Mouse (Mus musculus) ES-Bruce4 (cell line): ENCODE measurements around the gene Gjb4. TPM values are rescaled to one million over a fixed set of nuclear protein-coding genes. Genes with fewer than 3 reads are reported as not detected.

ENCODE experiments used
- H3K27ac ChIP-seq: 2 replicates; pipeline ENCODE4 v1.5.1; 2012; ENCODE audit warnings: low read length, inconsistent platforms; ENCODE audit not compliant: insufficient read depth
- H3K27me3 ChIP-seq: 2 replicates; pipeline ENCODE4 v1.6.1; 2012; ENCODE audit warnings: mild to moderate bottlenecking, low read length, inconsistent platforms; ENCODE audit not compliant: control insufficient read depth, poor library complexity, insufficient read depth, severe bottlenecking
- H3K36me3 ChIP-seq: 2 replicates; pipeline ENCODE4 v1.6.1; 2012; ENCODE audit warnings: inconsistent platforms, mild to moderate bottlenecking, low read length, moderate library complexity; ENCODE audit not compliant: control insufficient read depth, poor library complexity, insufficient read depth, severe bottlenecking
- H3K4me1 ChIP-seq: one replicate; pipeline ENCODE4 v1.8.1; 2011; ENCODE audit warnings: low read length; ENCODE audit not compliant: control insufficient read depth, insufficient read depth
- H3K4me3 ChIP-seq: 2 replicates; pipeline ENCODE4 v1.5.1; 2011; ENCODE audit warnings: low read depth, mild to moderate bottlenecking, low read length
- H3K9ac ChIP-seq: 2 replicates; pipeline ENCODE4 v1.6.1; 2012; ENCODE audit warnings: low read depth, mild to moderate bottlenecking, inconsistent platforms; ENCODE audit not compliant: poor library complexity, severe bottlenecking
- H3K9me3 ChIP-seq: replicated peaks from 2 replicates; pipeline ENCODE4 v1.6.1; 2012; ENCODE audit warnings: mild to moderate bottlenecking, low read length, inconsistent platforms; ENCODE audit not compliant: control insufficient read depth, poor library complexity, insufficient read depth, severe bottlenecking
- CTCF ChIP-seq: IDR thresholded peaks from one replicate; pipeline ENCODE4 v1.8.1; 2011; ENCODE audit warnings: low read depth, low read length
- EP300 ChIP-seq: IDR thresholded peaks from 2 replicates; pipeline ENCODE4 v1.6.1; 2011; ENCODE audit warnings: low read depth, low read length; ENCODE audit not compliant: insufficient read depth
- POLR2A ChIP-seq: IDR thresholded peaks from one replicate; pipeline ENCODE4 v1.8.1; 2011; ENCODE audit warnings: low read length; ENCODE audit not compliant: insufficient read depth
- polyA plus RNA-seq: library from polyadenylated mRNA; stranded (reverse); fragments of >200 nt; gene quantifications from 2 replicates; pipeline ENCODE4 v1.2.4, GENCODE M21; 2011; ENCODE audit warnings: low read depth; ENCODE audit not compliant: missing spikeins, insufficient read depth, insufficient read length

Gene Gjb4
- polyA plus RNA-seq, 1 experiment = 2.1 TPM

- TF ChIP-seq EP300 (no peak), POLR2A (no peak)
- Histone ChIP-seq H3K9ac (peak overlapping the region; percentile 93), H3K27me3 (no peaks in the 10 kb centered on the region), H3K36me3 (peaks cover 15% of the 10 kb centered on the region), H3K9me3 (no peaks in the 10 kb centered on the region), H3K4me3 (peak overlapping the region; percentile 69), H3K4me1 (no peaks in the 10 kb centered on the region), H3K27ac (peak overlapping the region; percentile 97)
Measured at GRCm38 (mm10) chr4:127329751-127330150, 24.1 kb downstream of the Gjb4 start.

- H3K4me1 ChIP-seq = peaks cover 4% of the 10 kb centered on the region
- peak overlapping the region; percentile 97 for H3K27ac ChIP-seq
- TF ChIP-seq POLR2A = peak; percentile 48
- no peak for TF ChIP-seq CTCF
- 0 out of 2 replicates have a peak, but pooled peaks have one; percentile 10 for TF ChIP-seq EP300
- peak overlapping the region; percentile 69 for H3K4me3 ChIP-seq
- H3K9ac ChIP-seq = peak overlapping the region; percentile 93
- H3K9me3 ChIP-seq = no peaks in the 10 kb centered on the region
- H3K36me3 ChIP-seq = peaks cover 15% of the 10 kb centered on the region
- no peaks in the 10 kb centered on the region for H3K27me3 ChIP-seq
Measured at GRCm38 (mm10) chr4:127329046-127329445, 24.8 kb downstream of the Gjb4 start.

- no peak for TF ChIP-seq POLR2A
- no peak for TF ChIP-seq EP300
- TF ChIP-seq CTCF = no peak
- Histone ChIP-seq H3K36me3 (peaks cover 15% of the 10 kb centered on the region), H3K4me1 (peaks cover 5% of the 10 kb centered on the region), H3K9ac (peak overlapping the region; percentile 64), H3K9me3 (no peaks in the 10 kb centered on the region), H3K27me3 (no peaks in the 10 kb centered on the region), H3K4me3 (peak overlapping the region; percentile 81), H3K27ac (peak overlapping the region; percentile 89)
Measured at GRCm38 (mm10) chr4:127328378-127328777, 25.5 kb downstream of the Gjb4 start.

- peak overlapping the region; percentile 64 for H3K9ac ChIP-seq
- H3K4me3 ChIP-seq = peak overlapping the region; percentile 81
- H3K27ac ChIP-seq = peak overlapping the region; percentile 89
- H3K4me1 ChIP-seq = peaks cover 5% of the 10 kb centered on the region
- TF ChIP-seq EP300 = no peak
- TF ChIP-seq CTCF = no peak
- no peak for TF ChIP-seq POLR2A
- H3K27me3 ChIP-seq = no peaks in the 10 kb centered on the region
- no peaks in the 10 kb centered on the region for H3K9me3 ChIP-seq
- H3K36me3 ChIP-seq = peaks cover 15% of the 10 kb centered on the region
Measured at GRCm38 (mm10) chr4:127327749-127328148, 26.1 kb downstream of the Gjb4 start.

GRCm38 (mm10) chr4:127327258-127327657 is 26.6 kb downstream of the Gjb4 start:
- TF ChIP-seq POLR2A = no peak
- TF ChIP-seq CTCF = no peak
- 0 out of 2 replicates have a peak, but pooled peaks have one; percentile 56 for TF ChIP-seq EP300
- Histone ChIP-seq H3K4me3 (peak overlapping the region; percentile 81), H3K4me1 (peaks cover 5% of the 10 kb centered on the region), H3K9me3 (no peaks in the 10 kb centered on the region), H3K9ac (peak overlapping the region; percentile 64), H3K27me3 (no peaks in the 10 kb centered on the region), H3K27ac (0 out of 2 replicates have a peak overlapping the region, but pooled peaks have one; percentile 7), H3K36me3 (peaks cover 15% of the 10 kb centered on the region)

- Histone ChIP-seq H3K36me3 (peaks cover 15% of the 10 kb centered on the region), H3K4me1 (peaks cover 5% of the 10 kb centered on the region), H3K27me3 (no peaks in the 10 kb centered on the region), H3K27ac (peak overlapping the region; percentile 28; the same call in 1 of the 2 replicates), H3K9ac (no peak overlapping the region), H3K4me3 (peak overlapping the region; percentile 59), H3K9me3 (no peaks in the 10 kb centered on the region)
- no peak for TF ChIP-seq EP300
- no peak for TF ChIP-seq POLR2A
- TF ChIP-seq CTCF = no peak
Measured at GRCm38 (mm10) chr4:127325276-127325675, 28.6 kb downstream of the Gjb4 start.
